Mouse (Mus musculus) mesoderm, embryonic 11.5 days (tissue): ENCODE measurements around the gene Hip1r.

Experiments used
- DNase-seq: peaks from one replicate; pipeline ENCODE4 v3.0.0-alpha.2; 2012; ENCODE audit warnings: low read depth, low spot score

Hip1r gene

DNA sequence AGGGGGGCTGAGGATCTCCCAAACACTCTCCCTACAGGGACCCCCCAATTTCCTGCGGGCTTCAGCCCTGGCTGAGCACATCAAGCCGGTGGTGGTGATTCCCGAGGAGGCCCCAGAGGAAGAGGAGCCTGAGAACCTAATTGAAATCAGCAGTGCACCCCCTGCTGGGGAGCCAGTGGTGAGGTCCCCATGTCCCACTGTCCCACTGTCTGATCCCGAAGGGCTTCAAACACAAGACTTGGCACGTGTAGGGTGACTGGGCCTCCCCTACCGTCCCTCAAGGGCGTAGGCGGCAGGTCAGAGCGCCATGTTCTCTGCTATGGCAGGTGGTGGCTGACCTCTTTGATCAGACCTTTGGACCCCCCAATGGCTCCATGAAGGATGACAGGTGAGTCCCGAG, 22.8 kb downstream of the Hip1r start:
- no peak for DNase-seq

DNA sequence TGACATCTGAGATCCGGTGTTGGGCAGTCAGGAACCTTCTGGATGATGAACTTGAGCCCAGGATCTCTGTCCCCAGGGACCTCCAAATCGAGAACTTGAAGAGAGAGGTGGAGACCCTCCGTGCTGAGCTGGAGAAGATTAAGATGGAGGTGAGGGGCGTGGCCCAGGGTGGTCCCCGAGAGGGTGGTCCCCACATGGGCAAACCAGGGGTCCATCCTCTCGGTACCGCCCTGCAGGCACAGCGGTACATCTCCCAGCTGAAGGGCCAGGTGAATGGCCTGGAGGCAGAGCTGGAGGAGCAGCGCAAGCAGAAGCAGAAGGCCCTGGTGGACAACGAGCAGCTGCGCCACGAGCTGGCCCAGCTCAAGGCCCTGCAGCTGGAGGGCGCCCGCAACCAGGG, 23.3 kb downstream of the Hip1r start:
- DNase-seq = no peak

DNA sequence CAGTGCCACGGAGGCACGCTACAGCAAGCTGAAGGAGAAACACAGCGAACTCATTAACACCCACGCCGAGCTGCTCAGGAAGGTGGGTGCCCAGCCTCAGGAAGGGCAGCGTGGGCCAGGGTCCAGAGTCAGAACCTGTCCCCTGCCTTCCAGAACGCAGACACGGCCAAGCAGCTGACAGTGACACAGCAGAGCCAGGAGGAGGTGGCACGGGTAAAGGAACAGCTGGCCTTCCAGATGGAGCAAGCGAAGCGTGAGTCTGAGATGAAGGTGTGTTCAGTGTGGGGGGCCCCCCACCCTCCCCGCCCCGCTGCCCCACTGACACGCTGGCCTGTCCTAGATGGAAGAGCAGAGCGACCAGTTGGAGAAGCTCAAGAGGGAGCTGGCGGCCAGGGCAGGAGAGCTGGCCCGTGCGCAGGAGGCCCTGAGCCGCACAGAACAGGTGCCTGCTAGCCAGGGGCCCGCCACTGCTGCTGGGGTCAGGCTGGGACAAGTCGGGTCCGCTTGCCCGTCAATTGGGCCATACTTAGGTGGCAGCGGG, 23.9 kb downstream of the Hip1r start:
- DNase-seq = no peak

DNA sequence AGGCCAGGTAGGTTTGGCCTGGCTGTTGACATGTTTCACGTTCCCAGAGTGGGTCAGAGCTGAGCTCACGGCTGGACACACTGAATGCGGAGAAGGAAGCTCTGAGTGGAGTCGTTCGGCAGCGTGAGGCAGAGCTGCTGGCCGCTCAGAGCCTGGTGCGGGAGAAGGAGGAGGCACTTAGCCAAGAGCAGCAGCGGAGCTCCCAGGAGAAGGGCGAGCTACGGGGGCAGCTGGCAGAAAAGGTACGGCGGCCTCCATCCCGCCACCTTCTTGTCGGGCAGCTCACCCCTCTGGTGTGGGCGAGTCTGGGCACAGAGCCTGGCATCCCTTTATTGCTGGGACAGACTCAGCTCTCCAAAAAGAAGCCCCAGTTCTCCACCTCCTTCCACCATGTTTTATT, 24.4 kb downstream of the Hip1r start:
- no peak for DNase-seq

DNA sequence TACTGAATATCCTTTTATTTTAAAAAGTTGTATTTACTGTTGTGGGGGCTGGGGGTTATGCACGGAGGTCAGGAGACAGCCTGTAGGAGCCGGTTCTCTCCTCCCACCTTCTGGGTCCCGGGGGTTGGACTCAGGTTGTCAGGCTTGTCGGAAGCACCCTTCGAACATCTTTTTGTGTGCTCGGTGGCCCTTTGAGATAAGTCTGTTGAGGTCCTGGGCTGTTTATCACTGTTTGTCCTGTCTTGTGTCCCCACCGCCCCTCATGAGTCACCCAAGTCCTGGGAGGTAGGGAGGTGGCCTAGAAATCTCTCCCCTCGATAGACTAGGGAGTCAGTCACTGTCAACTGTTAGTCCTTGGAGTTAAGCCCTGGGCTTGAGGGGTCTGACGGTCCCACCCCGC, 24.9 kb downstream of the Hip1r start:
- no peak for DNase-seq

DNA sequence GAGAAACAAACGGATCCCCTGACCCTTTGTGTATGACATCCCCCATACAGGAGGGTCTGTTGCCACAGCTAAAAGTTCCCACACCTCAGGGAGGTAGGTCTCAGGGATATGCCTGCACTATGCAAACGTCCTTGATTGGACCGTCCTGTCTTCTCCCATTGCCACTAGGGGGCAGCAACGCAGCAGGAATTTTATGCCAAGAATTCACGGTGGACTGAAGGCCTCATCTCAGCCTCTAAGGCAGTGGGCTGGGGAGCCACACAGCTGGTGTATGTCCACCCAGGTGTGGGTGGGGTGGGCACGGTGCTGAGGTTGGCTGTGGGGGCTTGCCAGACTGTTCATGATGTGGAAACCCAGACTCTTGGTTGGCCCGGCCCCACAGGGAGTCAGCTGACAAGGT, 27.4 kb downstream of the Hip1r start:
- peak; percentile 90 for DNase-seq

DNA sequence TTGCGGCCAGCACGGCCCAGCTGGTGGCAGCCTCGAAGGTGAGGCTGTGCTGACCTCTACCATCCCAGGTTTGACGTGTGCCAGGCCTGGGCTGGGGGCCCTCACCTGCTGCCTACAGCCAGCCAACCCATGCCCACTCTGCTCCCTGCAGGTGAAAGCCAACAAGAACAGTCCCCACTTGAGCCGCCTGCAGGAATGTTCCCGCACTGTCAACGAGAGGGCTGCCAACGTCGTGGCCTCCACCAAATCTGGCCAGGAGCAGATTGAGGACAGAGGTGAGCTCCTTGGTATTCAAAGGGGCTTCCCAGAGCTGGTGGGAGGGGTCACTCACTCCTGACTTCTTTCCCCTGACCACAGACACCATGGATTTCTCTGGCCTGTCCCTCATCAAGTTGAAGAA, 27.8 kb downstream of the Hip1r start:
- no peak for DNase-seq

DNA sequence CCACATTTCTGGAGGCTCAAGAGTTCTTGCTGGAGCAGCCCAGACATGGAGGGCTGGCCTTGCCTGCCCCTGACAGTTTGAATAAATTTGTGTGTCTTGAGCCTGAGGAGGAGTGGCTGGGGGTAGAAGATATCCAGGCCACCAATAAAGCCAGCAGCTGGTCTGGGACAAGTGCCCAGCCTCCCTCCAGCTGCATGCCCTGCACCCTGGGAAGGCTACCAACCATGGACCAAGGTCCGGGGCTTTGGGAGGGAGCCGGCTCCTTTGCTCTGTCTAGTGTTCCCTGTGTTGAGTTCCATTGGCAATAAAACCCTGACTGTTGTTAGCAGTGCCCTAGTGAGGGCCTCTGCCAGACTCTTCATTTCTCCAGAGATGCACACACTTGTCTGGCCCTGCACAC, 29.4 kb downstream of the Hip1r start:
- no peak for DNase-seq

DNA sequence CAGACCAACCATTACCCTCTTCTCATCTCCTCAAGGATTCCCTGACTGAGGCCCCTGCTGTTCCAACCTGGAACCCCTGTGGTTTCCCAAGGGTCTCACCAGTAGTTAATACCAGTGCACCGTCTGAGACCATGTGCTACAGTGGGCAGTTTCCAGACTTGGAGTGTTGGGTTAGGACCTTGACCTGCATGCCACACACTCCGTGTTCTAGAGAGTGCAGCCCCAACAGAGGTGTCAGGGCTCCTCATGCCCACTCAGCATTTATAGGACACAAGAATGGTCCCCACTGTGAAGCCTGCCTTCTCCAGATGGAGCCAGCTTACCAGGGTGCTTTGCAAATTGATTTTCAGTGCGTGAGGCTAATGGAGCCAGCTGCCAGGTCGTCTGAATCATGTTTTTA, 29.9 kb downstream of the Hip1r start:
- DNase-seq = no peak

DNA sequence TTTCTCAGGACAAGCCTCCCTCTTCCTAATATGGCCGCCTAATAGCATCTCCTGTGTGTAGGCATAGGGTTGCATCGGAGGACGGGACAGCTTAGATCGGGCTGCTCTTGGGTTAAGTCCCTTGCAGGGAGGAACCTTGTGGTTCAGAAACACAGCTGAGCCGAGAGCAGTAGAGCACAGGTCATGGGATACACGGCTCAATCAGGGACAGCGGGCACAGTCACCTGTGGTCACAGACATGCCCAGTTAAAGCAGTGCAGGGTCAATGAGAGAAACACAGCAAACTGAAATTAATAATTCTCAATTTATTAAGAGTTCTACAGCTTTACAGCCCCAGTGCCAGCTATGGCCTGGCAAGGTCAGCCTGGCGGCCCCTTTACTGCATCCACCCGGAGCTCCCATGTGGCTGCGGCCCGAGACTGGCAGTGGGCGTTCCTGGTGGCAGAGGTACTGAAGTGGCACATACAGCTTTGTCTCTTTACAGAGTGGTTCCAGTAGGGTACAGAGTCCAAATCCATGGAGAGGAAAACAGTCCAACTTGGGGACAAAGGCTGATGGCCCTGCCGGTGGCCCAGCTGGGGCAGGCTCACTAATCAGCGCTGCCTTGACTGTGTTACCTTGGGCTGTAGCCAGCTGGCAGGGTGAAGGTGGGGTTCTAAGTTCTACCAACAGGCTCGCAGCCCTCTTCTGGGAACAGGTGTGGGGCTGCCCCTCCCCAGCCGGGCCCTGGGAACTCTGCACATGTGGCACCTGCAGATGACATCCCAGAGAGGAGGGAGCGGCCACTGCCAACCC, 31.1 kb downstream of the Hip1r start:
- no peak for DNase-seq

DNA sequence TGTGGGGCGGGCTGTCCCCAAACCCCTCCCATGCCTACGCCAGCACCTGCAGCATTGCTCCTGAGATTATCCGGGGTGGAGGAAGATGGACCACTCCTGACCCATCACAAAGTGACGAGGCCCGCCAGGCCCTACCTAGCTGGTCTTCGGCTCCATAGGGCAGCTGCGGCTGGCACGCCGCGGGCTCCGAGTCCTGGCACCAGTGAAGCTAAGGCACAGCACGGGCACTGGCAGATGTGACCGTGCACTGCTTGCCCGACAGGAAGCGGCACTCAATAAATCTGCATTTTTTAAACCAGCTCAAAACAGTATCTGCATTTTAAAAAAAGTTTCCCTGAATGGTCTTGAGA, 31.7 kb downstream of the Hip1r start:
- DNase-seq = no peak

DNA sequence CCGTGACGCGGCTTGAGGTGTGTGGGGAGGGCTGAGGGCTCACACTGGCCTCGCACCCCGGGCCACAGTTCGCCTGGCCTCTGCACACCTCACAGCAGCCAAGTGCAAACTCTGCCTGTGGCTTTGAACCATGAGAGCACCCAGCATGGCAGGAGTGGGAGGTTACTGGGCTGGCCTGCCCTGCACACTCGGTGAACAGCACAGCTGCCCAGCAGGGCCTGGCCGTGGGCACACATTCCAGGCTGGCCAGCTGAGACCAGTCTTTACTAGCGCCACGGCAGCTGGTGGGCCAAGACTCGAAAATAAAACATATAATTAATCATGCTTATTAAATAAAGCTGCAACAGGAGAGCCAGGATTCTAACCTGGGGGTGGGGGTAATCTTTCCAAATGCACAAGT, 32.2 kb downstream of the Hip1r start:
- DNase-seq = no peak

DNA sequence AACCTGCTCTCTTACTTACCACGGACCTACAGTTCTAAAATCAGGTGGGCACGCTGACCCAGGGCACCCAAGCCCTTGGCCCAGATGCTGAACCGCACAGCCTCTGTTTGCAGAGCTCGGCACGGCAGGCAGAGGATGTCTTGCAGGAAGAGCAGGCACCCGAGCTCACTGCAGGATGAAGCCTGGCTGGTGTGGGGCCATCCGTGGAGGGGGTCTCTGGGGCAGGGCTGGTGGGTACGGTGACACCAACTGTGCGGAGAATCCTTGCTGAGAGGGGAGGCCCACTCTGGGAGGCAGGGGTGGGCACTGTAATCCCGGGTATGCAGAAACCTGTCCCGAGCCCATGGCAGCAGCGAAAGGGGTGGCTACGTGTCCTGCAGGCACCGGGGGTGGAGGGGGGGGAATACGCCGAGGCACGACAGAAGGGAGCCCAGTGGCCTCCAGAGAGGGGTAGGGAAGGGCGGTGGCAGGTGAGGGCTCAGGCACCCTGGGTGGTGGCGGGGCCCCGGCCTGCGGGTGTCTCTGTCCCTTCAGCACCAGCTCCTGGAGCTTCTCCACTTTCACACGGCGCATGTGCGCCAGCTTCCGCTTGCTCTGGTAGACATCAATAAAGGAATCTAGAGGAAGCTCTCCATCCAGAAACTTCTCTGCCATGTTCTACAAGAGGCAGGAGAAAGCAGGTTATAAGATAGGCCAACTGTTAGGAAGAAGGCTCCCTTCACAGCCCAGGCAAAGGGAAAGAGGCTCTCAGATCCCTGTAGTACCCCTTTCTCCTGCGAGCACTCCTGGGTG, 32.9 kb downstream of the Hip1r start:
- no peak for DNase-seq

DNA sequence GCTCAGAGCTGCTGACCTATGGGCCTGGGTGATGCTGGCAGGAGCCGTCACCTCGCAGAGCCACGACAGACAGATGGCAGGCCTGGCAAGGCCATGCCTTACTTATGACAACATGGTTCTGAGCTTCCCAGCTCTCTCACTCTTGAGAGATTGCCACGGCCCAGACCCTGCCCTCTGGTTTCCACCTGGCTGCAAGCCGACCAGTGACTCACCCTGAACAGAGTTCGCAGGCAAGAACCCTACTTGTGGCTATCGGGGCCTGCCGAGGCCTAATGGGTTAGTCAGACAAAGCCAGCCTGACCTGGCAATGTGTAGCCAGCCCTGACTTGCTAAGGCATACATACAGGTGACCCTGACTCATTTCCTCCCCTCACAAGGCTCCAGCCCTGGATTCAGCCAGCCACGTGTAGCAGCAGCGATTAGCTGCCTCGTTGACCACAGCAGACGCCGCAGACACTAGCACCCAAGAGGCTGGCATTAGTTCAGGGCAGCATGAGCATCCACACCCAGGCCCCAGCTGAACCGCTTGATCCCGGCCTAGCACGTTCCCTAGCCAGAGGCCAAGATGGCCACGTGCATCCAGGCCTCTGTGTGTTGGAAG, 33.6 kb downstream of the Hip1r start:
- no peak for DNase-seq

DNA sequence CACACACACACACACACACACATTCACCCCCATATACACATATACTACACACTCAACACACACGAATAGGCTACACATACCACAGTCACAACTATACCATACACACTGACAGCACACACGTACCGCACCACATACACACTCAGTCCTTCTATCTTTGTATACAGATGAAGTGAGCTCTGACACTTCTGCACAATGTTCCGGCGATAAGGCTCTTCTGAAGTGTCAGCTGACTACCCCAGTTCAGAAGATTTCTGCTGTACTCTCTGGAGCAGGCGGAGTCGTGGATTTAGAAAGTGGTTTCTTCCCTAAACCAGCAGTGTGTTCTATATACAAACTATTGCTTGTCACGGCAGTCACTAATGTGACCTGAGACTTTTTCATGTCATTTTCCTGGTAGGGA, 36.6 kb downstream of the Hip1r start:
- DNase-seq = no peak

DNA sequence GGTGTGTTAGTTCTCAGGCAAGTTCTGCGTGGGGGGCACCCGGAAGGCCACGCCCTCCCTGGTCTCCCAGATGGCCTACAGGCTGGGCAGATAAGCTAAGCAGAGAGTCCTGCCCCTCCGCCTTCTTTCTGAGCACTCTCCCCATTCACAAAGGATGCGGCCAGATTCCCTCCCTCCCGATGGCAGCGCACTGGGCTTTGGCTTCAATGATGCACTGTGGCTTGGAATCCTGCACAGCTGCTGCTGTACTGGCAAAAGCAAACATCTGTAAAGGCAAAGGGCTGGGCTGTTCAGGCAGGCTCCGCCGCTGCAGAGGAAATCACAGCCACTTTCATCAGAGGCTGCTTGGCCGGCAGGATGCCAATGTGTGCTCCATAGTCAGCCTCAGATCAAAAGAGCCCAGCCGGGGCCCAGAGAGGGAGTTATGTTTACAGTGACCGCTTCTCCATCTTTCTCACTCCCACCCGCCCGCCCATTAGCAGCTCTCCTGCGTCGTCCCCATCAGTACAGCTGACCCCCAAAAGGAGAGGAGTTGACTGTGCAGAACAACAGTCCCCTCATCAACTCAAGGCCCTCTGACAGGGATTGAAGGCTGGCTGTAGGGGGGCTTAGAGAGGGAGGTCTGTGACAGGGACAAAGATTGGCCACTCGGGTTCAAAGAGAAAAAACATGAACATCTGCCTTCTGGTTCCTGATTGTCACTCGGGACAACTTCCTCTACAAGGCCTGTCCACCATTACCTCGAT, 37.7 kb downstream of the Hip1r start:
- DNase-seq = peak; percentile 72

DNA sequence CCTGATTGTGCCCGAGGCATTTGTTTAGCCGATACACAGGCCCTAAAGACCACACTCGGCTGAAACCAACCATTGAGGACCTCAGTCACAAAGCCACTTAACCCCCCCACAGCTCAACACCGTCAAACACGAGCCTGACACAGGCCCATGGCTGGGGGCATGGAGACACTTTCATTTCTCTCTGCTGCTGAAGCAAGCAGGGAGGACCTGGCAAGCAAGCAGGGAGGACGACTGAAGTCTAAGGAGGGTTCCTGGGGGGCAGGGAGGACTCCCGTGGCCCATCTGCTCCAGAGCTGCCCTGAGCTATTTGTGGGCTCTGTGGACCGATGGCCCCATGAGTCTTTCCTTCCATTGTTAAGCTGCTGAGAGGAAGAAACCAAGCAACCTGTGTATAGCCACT, 38.5 kb downstream of the Hip1r start:
- DNase-seq = no peak

DNA sequence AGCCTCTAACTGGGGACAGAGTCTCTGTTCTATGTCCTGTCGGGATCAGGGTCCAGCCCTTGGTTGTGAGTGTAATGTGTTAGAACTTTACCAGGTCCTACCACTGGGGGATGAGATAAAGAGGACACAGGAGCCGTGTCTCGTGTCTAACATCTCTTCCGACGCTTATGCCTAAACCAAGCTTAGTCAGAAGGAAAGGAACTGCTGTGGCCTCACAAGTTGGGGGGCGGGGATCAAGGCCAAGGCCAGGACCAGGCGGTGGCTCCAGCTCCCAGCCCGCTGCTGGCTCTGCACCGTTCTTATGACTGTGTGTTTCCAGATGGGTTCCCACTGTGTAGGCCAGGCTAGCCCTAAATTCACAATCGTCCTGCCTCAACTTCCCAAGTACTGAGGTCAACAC, 39.5 kb downstream of the Hip1r start:
- no peak for DNase-seq

DNA sequence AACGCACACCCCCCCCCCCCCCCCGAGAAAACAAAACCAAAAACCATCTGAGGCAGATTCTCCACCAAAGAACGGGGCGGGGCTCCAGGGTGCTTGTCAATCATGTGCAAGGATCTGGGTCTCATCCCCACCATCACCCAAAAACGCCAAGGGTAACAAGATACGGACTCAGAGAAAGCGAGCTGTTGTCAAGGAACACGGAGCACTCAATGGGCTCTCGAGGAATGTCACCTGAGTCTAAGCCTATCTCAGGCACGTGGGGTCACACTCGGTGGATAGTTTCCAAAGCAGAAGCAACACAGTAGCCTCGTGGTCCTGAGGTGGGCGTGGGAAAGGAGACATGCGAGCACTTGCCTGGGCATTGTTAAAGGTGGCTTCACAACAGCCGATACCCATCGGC, 40.3 kb downstream of the Hip1r start:
- no peak for DNase-seq

DNA sequence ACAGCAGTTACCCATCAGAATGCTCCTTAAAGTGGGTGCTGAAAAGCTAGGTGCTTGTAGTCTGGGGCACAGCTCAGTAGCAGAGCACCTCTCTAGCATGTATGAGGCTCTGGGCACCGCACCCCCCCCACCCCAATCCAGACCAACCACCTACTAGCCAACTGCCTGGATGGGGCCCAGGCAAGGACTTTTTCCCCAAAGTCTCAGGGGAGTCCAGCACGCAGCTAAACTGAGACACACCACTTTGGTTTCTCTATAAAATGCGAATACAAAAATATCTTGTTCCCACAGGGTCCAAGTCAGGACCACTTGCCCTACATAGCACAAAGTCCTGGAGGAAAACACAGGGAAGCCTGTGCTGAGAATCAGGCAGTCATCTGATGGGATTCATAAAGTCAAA, 40.8 kb downstream of the Hip1r start:
- no peak for DNase-seq

DNA sequence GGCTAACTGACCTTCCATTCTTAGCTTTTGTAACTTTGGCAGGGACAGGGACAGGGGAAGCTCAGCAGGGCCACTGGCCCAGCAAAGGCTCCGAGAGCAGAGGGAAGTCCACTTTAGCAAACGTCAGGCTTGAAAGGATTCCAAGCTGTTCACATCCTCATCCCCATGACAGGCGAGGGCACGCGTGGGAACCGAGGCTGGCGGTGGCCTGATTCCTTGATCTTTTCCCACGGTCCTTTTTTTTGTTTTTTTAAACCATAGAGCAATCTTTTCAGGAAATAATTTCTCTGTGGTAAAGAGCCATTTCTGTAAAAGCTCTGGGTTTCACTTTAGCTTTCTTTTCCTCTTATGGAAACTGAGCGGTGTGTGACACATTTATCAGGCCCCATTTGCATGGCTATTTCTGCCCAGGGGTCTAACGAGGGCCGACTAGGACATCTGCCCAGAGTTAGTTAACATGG, 41.4 kb downstream of the Hip1r start:
- no peak for DNase-seq

DNA sequence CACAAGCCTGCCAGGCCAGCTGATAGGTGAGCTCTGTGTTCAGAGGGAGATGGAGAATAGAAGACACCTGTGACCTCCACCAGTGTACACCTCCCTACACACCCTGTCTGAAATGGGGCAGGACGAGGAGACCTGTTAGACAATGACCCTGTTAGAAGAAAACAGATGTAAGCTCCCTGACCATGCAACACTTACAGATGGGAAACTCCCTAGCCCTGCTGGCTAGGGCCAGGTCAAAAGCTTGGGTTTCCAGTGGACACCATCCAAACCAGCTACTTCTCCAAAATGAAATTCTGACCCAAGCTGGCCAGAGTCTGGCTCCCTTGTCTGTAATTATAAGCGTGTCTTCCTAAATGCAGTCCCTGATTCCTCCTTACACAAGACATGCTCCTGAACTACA, 42.3 kb downstream of the Hip1r start:
- DNase-seq = no peak
